Mouse (Mus musculus) heart, postnatal 36 days (tissue): ENCODE results near the gene Zdhhc17. TPM values are rescaled to one million over a fixed set of nuclear protein-coding genes. Genes with fewer than 3 reads are reported as not detected.

Experiments
- DNase-seq, 2 experiments: peaks; one replicate each; pipeline ENCODE4 v3.0.0; 2021 to 2022
- intact Hi-C: fragments of 180-260 bp; cut with DNase I; formaldehyde crosslinking; loops from one replicate; pipeline ENCODE4 v1.15.1; 2025
- total RNA-seq, 2 experiments: library from RNA; stranded (reverse); gene quantifications; 2 replicates each; pipeline ENCODE4 v1.2.3; 2021

Gene Zdhhc17
- 10 to 100 TPM; 24.7 to 27.7 TPM for total RNA-seq

DNA sequence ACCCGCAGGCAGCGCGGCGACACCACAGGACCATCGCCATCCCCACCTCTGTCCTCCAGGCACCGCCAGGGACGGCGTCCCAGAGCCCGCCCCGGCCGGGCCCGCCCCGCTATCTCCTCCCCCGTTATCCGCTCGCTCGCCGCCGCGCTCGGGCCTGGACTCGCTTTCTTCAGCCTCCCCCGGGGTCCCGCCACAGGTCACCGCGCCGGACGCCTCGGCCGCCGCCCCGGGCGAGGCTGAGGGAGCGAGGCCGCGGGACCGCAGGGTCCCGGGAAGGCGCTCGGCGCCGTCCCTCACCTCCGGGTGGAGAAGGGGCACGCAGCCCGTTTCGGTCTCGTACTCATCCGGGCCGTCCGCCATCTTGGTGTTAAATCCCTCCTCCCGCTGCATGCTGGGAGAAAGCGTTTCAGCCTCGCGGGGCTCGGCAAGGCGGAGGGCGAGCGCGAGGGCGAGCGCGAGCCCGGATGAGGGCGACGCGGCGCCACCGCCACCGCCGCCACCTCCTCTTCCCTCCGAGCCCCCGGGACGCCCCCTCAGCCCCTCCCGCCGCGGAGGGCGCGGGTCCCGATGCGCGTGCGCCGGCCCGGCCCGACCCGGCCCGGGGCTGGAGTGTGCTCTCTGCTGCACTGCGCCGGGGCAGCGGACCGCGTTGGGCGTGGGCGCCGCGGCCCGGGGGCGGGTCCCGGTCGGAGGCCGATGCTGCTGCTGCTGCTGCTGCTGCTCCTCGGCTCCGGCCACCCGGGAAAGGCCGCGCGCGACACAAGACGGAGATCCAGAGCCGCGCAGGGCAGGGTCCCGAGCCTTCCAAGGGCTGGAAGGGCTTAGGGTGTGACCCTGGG lies at the start of gene Zdhhc17:
Gene Zdhhc17 (minus strand): TSS at position 500 of the 839 bp plus-strand sequence.
- DNase-seq, result peak; percentile 86 to 97
- intact Hi-C loops, result loop anchor here (2.0 to 10.0 kb wide), 4 partner anchors 15 to 465 kb away; partner anchors contain the start of gene Nap1l1

DNA sequence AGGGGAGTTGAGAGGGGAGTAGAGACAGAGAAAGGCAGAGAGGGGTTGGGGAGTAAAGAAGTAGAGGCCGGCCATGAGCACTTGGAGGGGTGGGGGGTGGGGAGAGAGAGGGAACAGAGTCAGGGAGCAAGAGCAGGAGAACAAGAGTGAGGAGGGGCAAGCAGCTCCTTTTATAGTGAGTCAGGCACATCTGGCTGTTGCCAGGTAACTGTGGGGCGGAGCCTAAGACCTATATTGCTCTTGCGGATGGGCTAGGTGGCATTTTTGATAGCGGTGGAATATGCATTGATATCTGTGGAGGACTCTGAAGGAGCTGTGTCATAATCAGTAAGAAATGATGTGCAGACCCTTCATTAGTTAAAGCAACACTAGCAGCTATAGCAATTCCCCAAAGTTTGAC lies 45.8 kb upstream of the Zdhhc17 start:
- no peak for DNase-seq
- intact Hi-C loops, result no loop called here

- DNase-seq, result no peak
- intact Hi-C loops, result no loop called here
Measured at GRCm38 (mm10) chr10:111051606-111052005, 41.7 kb upstream of the Zdhhc17 start.

- intact Hi-C loops, result no loop called here
- DNase-seq, result no peak
Measured at GRCm38 (mm10) chr10:111050511-111050910, 40.6 kb upstream of the Zdhhc17 start.

DNA sequence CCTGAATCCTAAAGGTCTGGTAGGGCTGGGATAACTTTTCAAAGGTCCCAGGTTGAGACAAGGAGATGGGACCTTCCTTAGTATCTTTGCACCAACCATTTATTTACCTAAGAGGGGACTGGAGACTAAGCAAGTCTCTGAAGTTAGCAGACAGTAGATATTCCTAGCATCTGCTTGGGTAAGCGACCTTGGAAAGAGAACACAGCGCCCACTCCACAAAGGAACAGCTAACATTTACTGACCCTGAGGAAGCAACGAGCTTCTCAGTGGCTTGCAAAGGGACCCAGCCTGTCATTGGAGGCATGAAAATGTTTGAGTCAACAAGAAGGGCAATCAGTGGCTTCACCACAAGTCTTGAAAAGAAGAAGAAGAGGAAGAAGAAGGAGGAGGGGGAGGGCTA lies 40.1 kb upstream of the Zdhhc17 start:
- intact Hi-C loops, result no loop called here
- no peak for DNase-seq

- intact Hi-C loops, result no loop called here
- DNase-seq, result no peak
Measured at GRCm38 (mm10) chr10:111047895-111048294, 38.0 kb upstream of the Zdhhc17 start.

DNA sequence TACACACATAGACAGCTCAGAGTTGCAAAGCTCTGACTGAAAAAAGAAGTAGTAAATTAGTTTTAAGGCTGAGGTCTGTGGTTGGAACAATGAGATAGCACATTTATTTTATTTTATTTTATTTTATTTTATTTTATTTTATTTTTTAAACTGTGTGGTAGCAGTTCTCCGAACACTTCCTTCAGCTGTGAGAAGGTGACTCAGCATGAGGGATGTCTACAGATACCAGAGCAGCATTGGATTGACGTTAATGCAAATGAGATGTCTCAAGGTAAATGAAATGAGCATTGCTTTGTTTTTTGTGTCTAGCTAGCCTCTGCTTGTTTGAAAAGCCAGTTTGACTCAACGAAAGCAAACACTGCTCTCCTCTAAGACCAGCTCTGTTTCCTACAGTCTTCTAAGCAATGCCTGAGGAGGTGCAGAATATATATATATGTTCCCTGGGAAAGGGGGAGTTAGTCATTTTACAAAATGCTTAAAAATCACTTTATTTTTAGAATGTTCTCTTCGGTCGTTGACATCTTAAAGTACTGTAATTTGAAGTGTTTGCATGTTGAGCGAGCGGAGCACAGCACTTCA lies 30.2 kb upstream of the Zdhhc17 start:
- intact Hi-C loops, result no loop called here
- DNase-seq, result no peak

DNA sequence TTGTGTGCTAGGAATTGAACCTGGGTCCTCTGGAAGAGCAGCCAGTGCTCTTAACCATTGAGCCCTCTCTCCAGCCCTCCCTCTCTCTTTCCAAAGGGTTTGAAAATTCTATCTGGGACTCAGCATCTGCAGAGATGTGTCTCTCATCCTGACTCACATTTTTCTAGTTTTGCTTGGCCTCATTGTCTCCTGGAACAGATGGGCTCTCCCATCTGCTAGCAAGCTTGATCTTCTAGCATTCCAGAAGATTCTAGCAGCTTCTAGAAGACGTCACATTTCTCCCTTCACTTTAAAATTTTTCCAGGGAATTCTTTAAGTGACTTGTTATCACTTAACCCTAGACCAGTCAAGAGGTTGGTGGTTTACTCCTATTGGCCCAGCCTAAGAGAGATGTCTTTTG lies 26.9 kb upstream of the Zdhhc17 start:
- intact Hi-C loops, result no loop called here
- DNase-seq, result no peak

DNA sequence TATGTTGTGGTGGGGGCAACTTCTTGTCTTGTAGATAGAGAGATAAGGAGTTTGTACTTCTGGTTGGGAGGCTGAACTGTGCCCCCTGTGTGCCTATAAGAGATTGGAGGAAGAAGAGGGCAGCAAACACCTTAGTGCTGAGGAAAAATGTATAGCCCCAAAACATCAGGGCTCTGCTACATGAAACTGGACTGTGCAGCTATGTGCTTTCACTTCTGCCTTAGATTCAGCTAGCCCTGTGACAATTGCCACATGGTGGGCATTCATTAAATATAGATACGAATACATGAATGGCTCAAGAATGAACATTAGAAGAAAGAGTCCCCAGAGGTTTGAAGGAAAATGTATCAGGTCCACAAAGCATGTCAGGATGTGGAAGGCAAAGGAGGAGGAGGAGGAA lies 25.2 kb upstream of the Zdhhc17 start:
- DNase-seq, result no peak
- intact Hi-C loops, result no loop called here

DNA sequence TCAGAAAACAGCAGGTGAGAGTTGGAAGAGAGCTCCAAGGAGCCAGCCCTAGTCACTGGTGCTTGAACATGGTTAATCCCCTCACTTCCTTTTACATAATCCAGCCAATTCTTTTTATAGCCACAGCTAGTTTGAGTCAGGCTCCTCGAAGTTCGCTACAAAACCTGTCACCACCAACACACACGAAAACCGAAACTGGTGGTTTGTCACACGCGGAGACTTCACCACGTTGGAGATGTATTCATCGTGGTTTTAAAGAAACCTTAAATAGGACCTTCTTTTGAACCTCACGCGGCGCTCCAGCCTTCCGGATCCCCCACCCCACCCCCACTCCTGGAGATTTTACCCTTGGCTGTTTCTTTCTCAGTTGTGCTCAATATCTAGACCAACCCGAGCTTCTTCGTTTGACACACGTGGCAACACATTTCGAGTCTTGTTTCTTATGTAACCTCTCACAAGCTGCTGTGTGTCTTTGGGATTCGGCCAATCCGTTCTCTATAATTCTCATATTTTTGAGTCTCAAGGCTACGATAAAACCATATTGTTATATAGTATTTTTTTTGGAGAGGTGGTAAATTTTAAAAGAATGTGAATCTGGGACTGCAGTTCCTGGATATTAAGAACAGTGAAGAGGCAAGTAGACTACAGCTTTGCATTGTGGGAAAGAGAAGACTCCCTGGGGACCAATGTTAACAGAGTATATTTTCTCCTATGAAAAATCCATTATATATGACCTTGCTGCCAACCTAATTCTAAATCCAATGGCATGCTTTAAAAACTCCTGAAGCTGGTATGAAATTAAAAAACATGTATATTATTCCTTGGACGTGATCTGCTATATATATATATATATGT lies 21.8 kb upstream of the Zdhhc17 start:
- intact Hi-C loops, result loop anchor here (1.0 kb wide), 1 partner anchor 20 kb away; no protein-coding TSS in a partner anchor
- DNase-seq, result peak; percentile 26 to 39

- intact Hi-C loops, result no loop called here
- DNase-seq, result no peak
Measured at GRCm38 (mm10) chr10:111030845-111031244, 20.9 kb upstream of the Zdhhc17 start.

- DNase-seq, result no peak
- intact Hi-C loops, result no loop called here
Measured at GRCm38 (mm10) chr10:111026106-111026505, 16.2 kb upstream of the Zdhhc17 start.

GRCm38 (mm10) chr10:111024746-111025145 lies 14.8 kb upstream of the Zdhhc17 start:
- intact Hi-C loops, result no loop called here
- DNase-seq, result no peak

DNA sequence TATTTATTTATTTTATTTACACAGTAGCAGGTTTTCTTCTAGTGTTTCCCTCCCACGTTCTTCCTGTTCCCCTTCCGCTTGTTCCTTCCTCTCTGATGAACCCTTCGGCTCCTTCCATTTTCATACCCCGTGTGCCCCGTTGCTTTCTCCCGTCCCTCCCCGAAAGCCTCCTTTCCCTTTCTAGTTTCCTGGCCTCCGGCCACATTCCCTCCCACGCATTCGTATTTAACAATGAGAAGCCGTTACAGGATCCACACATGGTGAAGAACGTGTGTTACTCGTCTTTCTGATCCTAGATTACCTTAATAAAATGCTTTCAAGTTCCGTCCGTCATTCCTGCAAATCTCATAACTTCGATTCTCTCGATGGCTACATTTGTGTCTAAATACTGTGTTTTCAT lies 4.5 kb upstream of the Zdhhc17 start:
- peak; percentile 43 to 65 for DNase-seq
- intact Hi-C loops, result loop anchor here (5.0 to 10.0 kb wide), 2 partner anchors 48 to 460 kb away; partner anchors contain the start of gene Nap1l1

DNA sequence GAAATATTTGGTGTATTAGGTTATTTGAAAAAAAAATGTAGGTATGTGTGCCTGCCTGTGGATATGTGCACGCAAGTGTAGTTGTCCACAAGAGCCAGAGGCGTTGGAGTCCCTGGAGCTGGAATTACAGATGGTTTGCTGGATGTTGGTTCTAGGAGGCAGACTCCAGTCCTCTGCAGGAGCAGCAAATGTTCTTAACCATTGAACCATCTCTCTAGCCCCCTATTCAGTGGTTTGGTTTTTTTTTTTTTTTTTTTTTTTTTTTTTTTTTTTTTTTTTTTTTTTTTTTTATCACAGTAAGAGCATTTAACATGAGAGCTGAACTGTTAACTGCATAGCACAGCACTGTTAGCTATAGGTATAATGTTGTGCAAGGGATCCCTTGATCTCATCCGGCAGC lies 3.3 kb upstream of the Zdhhc17 start:
- DNase-seq, result no peak
- intact Hi-C loops, result loop anchor here (5.0 to 10.0 kb wide), 2 partner anchors 49 to 462 kb away; partner anchors contain the start of gene Nap1l1

GRCm38 (mm10) chr10:111012496-111013038 lies 2.6 kb upstream of the Zdhhc17 start:
- intact Hi-C loops, result loop anchor here (5.0 to 10.0 kb wide), 2 partner anchors 50 to 462 kb away; partner anchors contain the start of gene Nap1l1
- no peak for DNase-seq

DNA sequence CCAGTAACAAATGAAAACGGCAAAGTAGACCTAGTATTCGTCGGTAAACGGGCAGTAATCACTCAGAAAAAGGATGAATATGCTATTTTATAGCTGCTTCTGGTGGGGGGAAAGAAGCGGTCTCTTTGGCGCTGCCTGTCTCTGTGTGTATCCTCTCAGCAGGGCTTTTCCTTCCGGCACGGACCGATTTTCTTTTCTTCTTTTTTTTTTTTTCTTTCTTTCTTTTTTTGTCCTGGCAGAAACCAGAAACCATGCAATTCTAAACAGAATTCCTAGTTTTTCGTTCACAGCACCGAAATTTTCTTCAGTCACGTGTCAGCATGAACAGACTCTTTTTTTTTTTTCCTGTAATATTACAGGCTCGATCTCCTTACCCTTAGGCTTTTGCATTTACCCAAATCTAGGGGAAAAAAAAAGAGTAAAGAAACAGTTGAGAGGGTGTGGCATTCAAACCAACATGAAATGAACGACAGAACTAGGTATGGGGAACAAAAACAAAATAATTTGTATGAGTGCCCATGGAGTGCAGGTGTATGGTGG lies 1.4 kb upstream of the Zdhhc17 start:
- no peak for DNase-seq
- intact Hi-C loops, result loop anchor here (1.0 to 10.0 kb wide), 4 partner anchors 21 to 464 kb away; partner anchors contain the start of gene Nap1l1

GRCm38 (mm10) chr10:111010480-111011225 lies 713 bp upstream of the Zdhhc17 start:
- intact Hi-C loops, result loop anchor here (1.0 to 10.0 kb wide), 4 partner anchors 22 to 464 kb away; partner anchors contain the start of gene Nap1l1

GRCm38 (mm10) chr10:111009113-111009640 lies 763 bp downstream of the Zdhhc17 start:
- intact Hi-C loops, result loop anchor here (2.0 kb wide), 1 partner anchor 14 kb away; no protein-coding TSS in a partner anchor
- DNase-seq, result no peak

More at GRCm38 (mm10) chr10:111010480-111011225, 713 bp upstream of the Zdhhc17 start:
- peak in 1 of 2 experiments; percentile 48 for DNase-seq
